Mouse (Mus musculus) bone marrow, adult 2 months (tissue): ENCODE measurements around the gene Agpat4. TPM values are rescaled to one million over a fixed set of nuclear protein-coding genes. Genes with fewer than 3 reads are reported as not detected.

Experiments
- H3K27ac ChIP-seq: fragments of 200-500 bp; 2 replicates; pipeline ENCODE4 v1.5.1; 2012; ENCODE audit warnings: low read depth, mild to moderate bottlenecking, control low read depth, inconsistent platforms, low read length; ENCODE audit not compliant: control insufficient read depth, poor library complexity, insufficient read depth
- H3K4me1 ChIP-seq: fragments of 200-500 bp; 2 replicates; pipeline ENCODE4 v1.6.1; 2011; ENCODE audit warnings: low read length; ENCODE audit not compliant: control insufficient read depth, insufficient read depth
- H3K4me3 ChIP-seq: fragments of 200-500 bp; replicated peaks from 2 replicates; pipeline ENCODE3; 2011; ENCODE audit warnings: mild to moderate bottlenecking, low read depth, low read length, control low read depth; ENCODE audit not compliant: control insufficient read depth
- CTCF ChIP-seq: fragments of 200-500 bp; IDR thresholded peaks from 2 replicates; pipeline ENCODE4 v1.5.1; 2011; ENCODE audit warnings: low read length, control low read depth; ENCODE audit not compliant: control insufficient read depth, insufficient read depth
- POLR2A ChIP-seq: fragments of 200-500 bp; IDR thresholded peaks from 2 replicates; pipeline ENCODE4 v1.6.1; 2011; ENCODE audit warnings: low read depth, mild to moderate bottlenecking, control low read depth, low read length, borderline replicate concordance; ENCODE audit not compliant: control insufficient read depth
- WGBS: fragments of 180-500 bp; shearing (Covaris S2); methylation state at CpG from one replicate; pipeline ENCODE4 v1.1.7; 2018; 5-methylcytosine and 5-hydroxymethylcytosine counted together
- polyA plus RNA-seq: library from polyadenylated mRNA; stranded (reverse); fragments of >200 nt; gene quantifications from 2 replicates; pipeline ENCODE4 v1.2.4, GENCODE M21; 2011; ENCODE audit warnings: low replicate concordance; ENCODE audit not compliant: missing spikeins, insufficient read depth, insufficient read length

The Agpat4 gene
- polyA plus RNA-seq, 1 experiment = 30.2 TPM

DNA sequence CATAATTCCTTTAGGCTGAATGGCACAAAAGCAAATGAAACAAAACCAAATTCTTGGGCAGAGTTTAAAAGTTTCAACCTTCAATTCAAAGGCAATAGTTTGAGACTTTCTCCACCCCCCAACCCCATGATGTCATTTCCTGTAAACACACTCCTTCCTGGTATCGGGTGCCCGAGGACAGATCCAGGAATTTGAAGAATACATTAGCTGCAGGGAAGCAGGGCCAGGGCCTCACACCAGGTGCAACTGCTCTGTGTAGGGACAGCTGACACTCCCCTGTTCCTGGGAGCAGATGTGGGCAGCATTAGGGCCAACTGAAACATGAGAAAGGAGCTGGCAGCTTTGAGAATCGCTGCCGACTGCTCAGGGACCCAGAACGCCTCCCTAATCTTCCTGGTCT, 76.6 kb downstream of the Agpat4 start:
- WGBS = 44% methylated on average over 5 of the region's 5 CpGs
- H3K4me1 ChIP-seq = no peaks in the 10 kb centered on the region; the same call in 1 of the 2 replicates
- no peak overlapping the region for H3K27ac ChIP-seq
- TF ChIP-seq CTCF (no peak), POLR2A (no peak)
- H3K4me3 ChIP-seq = no peak overlapping the region

DNA sequence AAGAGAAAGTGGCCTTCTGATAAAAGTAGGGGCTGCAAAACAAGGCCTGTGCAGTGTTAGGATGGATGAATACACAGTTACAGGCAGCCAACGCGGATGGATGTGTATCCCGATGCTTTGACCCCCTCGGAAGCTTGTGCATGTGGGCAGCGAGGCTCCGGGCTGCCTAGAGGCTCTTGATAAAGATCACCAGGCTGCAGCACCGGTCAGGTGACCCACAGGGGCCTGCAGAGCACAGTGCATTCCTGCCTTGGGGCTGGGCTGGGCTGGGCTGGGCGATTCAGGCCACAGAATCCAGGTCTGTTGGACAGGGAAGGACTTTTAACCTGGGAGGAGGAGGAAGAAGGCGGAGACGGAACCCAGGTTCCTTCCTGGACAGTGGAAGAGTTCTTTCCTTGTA, 77.1 kb downstream of the Agpat4 start:
- Histone ChIP-seq H3K4me1 (no peaks in the 10 kb centered on the region; the same call in 1 of the 2 replicates), H3K4me3 (no peak overlapping the region), H3K27ac (peak overlapping the region; percentile 23; the same call in 1 of the 2 replicates)
- no peak for TF ChIP-seq CTCF
- 66% methylated on average over 10 of the region's 10 CpGs for WGBS

DNA sequence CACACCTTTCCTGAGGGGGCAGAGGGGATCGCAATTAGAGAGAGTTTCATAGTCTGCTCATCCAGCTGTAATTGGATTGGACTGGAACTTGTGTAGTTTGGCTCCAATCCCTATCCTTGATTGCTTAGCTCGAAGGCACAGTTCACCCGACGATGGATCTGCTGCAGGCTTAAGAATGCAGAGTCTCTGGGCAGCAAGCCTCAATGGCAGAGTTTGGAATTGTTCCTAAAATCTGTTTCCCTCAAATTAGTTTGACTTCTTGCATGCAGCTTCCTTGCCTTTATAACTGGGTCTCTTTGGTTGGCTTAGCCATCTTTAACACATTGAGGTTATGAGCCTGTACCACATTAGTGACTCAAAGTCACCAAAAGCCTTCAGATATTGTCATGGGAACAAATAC, 81.4 kb downstream of the Agpat4 start:
- TF ChIP-seq POLR2A (no peak), CTCF (no peak)
- 93% methylated on average over 4 of the region's 4 CpGs for WGBS
- no peak overlapping the region for H3K27ac ChIP-seq

DNA sequence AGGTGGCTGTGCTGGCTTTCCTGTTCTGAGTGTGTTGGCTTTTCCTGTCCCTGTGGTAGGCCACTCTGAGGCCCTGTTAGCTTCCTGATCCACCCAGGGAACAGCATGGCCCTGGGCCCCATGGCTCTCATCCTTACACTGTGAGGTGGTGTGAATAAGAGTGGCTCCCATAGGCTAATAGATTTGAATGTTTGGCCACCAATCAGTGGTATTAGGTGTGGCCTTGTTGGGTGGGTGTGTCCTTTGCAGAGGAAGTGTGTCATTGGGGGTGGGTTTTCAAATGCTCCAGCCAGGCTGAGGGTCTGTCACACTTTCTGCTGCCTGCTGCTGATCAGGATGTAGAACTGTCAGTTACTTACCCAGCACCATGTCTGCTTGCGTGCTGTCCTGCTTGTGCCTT, 82.6 kb downstream of the Agpat4 start:
- no peak overlapping the region for H3K4me3 ChIP-seq
- no peak overlapping the region; the same call in 1 of the 2 replicates for H3K27ac ChIP-seq
- no peak for TF ChIP-seq CTCF
- no peak for TF ChIP-seq POLR2A
- WGBS = 56% methylated on average over 1 of the region's 1 CpGs
- H3K4me1 ChIP-seq = peaks cover 14% of the 10 kb centered on the region

More for the DNA sequence above, 81.4 kb downstream of the Agpat4 start:
- Histone ChIP-seq H3K4me1 (peaks cover 14% of the 10 kb centered on the region), H3K4me3 (no peak overlapping the region)

DNA sequence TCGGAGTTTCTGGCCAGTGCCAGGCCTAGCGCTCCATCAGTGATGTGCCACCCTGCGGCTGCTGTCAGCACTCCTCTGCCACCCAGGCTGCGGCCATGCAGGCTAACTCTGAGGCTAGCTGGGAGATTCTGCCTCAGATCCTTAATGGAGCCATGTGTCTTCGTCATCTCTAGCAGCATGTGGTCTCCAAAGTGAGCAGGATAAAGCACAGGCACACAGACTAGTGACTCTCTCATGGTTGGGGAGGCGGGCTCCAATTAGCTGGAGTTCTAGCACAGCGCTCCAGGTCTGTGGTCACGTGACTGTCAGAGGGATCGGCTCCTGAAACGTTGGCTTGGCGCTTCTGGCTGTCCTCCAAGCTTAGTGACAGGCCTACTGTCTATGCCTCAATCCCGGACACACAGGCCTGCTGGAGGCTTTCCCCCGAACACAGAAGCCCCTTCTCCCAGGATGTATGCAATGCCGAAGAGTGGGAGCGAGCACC, 85.0 kb downstream of the Agpat4 start:
- H3K4me1 ChIP-seq = peaks cover 16% of the 10 kb centered on the region
- H3K27ac ChIP-seq = peak overlapping the region; percentile 49
- WGBS = 82% methylated on average over 15 of the region's 15 CpGs
- no peak overlapping the region for H3K4me3 ChIP-seq
- TF ChIP-seq POLR2A = no peak
- TF ChIP-seq CTCF = no peak

DNA sequence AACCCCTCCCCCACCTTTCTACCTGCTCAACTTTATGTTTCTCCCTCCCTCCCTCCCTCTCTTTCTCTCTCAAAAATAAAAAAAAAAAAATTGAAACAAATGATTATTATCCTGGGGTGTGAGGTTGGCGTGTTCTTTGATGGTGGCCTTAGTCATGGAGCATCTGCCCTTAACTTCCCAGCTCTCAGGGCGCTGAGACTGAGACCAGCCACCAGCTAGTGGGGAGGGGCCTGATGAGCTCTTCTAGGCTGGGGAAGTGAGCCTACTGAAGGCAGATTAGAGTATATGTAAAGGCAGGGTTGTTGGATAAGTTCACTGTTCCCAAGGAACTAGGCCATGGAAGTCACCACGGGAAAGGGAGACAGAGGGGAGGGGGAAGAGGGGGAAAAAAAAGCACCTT, 85.7 kb downstream of the Agpat4 start:
- H3K4me1 ChIP-seq = peaks cover 16% of the 10 kb centered on the region
- H3K4me3 ChIP-seq = no peak overlapping the region
- TF ChIP-seq CTCF = no peak
- TF ChIP-seq POLR2A = no peak
- WGBS = 64% methylated on average over 3 of the region's 3 CpGs
- H3K27ac ChIP-seq = peak overlapping the region; percentile 99

DNA sequence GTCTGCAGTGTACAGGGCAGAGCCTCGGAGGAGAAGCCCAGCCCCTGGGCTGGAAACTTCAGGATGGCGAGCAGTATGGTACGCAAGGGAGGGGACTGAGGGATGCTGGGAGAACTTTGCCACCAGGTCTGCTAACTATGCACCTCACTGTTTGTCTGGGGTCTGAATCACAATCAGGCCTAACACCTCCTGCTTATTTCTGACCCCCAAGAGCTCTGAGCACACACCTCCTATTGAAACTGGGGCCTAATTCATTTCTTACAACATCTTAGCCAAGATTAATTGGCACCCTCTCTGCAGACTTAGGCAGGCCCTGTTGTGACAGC, 86.1 kb downstream of the Agpat4 start:
- Histone ChIP-seq H3K4me3 (no peak overlapping the region), H3K4me1 (peaks cover 16% of the 10 kb centered on the region), H3K27ac (peak overlapping the region; percentile 99)
- WGBS = 79% methylated on average over 3 of the region's 3 CpGs
- TF ChIP-seq POLR2A (no peak), CTCF (no peak)

DNA sequence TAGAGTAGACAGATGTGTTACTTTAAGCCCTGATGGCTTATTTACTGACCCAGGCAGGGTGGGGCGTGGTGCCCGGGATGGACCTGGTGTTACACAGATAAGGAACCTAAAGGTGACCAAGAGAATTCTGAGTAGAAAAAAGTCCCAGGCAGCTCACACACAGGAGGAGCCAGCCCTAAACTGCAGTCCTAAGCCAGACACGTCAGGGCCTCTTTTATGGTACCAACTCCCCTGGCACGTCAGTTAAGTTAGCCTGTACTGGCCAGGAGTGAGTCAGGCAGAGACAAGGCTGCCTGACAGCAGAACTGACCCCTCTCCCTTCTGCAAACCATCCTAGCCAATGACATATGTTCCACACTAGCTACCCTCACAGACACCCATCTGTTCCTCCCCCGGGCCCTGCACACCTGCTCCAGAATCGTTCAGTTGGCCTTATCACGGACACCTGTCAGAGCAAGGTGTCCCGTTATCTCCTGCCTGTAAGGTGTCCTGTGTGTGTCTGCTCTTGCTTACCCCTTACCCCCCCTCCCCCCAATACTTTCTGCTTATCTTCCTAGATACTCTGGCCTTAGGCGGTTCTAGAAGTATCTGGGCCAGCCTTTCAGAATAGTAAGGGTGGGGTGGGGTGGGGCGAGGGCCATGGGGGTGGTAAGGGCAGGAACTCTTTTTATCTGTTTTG, 86.7 kb downstream of the Agpat4 start:
- no peak for TF ChIP-seq POLR2A
- TF ChIP-seq CTCF = no peak
- Histone ChIP-seq H3K4me1 (peaks cover 16% of the 10 kb centered on the region), H3K4me3 (no peak overlapping the region), H3K27ac (peak overlapping the region; percentile 99)
- 47% methylated on average over 10 of the region's 10 CpGs for WGBS

DNA sequence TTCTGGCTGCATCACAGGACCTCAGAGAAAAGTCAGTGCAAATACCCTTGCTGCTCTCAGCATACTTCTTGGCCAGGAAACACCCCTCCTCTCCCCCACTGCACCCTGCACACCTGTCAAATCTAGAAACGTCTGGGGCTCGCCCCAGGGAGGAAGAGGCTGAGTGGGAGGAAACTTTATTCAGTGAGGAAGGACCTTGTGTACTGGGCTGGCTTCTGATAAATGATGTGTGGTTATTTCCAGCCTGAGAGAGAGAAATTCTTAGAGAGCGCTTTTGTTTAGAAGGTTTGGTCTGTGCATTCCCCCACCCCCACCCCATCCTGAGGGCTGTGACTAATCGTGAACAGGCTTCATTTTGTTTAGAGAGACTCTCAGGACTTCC, 87.2 kb downstream of the Agpat4 start:
- peak overlapping the region; percentile 93 for H3K27ac ChIP-seq
- H3K4me1 ChIP-seq = peaks cover 16% of the 10 kb centered on the region
- WGBS = 14% methylated on average over 4 of the region's 4 CpGs
- TF ChIP-seq POLR2A (no peak), CTCF (no peak)
- no peak overlapping the region for H3K4me3 ChIP-seq
